Mouse (Mus musculus) hindbrain, postnatal 0 days (tissue): ENCODE results near the gene Creb3. TPM values are rescaled to one million over a fixed set of nuclear protein-coding genes. Genes with fewer than 3 reads are reported as not detected.

ENCODE experiments used
- ATAC-seq: fragments of 200-750 bp; cut with Nextera tagmentation; 2 replicates; pipeline ENCODE4 v1.8.0; 2017; ENCODE audit warnings: mild to moderate bottlenecking, moderate TSS enrichment, moderate library complexity
- DNase-seq: peaks from one replicate; pipeline ENCODE4 v3.0.0-alpha.2; 2015; ENCODE audit warnings: low spot score
- H3K27ac ChIP-seq: fragments of 300-500 bp; sonication (generic); 2 replicates; pipeline ENCODE4 v1.5.1; 2014; ENCODE audit warnings: mild to moderate bottlenecking
- H3K27me3 ChIP-seq: fragments of 300-500 bp; sonication (generic); 2 replicates; pipeline ENCODE4 v1.6.1; 2014; ENCODE audit warnings: low read length, mixed read lengths; ENCODE audit not compliant: insufficient read depth
- H3K36me3 ChIP-seq: fragments of 300-500 bp; sonication (generic); 2 replicates; pipeline ENCODE4 v1.6.1; 2014; ENCODE audit warnings: low read length, mixed read lengths; ENCODE audit not compliant: insufficient read depth
- H3K4me1 ChIP-seq: fragments of 300-500 bp; sonication (generic); 2 replicates; pipeline ENCODE4 v1.6.1; 2014; ENCODE audit warnings: antibody characterized with exemption, low read length, mixed read lengths; ENCODE audit not compliant: insufficient read depth
- H3K4me2 ChIP-seq: fragments of 300-500 bp; sonication (generic); 2 replicates; pipeline ENCODE4 v1.6.1; 2014; ENCODE audit warnings: low read depth, mild to moderate bottlenecking, low read length, moderate library complexity, mixed read lengths
- H3K4me3 ChIP-seq: fragments of 300-500 bp; sonication (generic); 2 replicates; pipeline ENCODE4 v1.5.1; 2014; ENCODE audit warnings: low read length
- H3K9ac ChIP-seq: fragments of 300-500 bp; sonication (generic); replicated peaks from 2 replicates; pipeline ENCODE4 v1.6.1; 2014; ENCODE audit warnings: mild to moderate bottlenecking, low read length, moderate library complexity, mixed read lengths
- H3K9me3 ChIP-seq: fragments of 300-500 bp; sonication (generic); 2 replicates; pipeline ENCODE4 v1.6.1; 2016; ENCODE audit warnings: low read length, mixed read lengths
- CTCF ChIP-seq: IDR thresholded peaks from 2 replicates; pipeline ENCODE4 v1.5.1; 2016; ENCODE audit warnings: antibody characterized with exemption, control low read depth, low read depth
- WGBS: fragments of 180-500 bp; shearing (Covaris S2); extraction: QIAGEN DNeasy Blood & Tissue Kit; methylation state at CpG from one replicate; pipeline ENCODE4 v1.1.7; 2014; 5-methylcytosine and 5-hydroxymethylcytosine counted together
- polyA plus RNA-seq: library from polyadenylated mRNA; unstranded; fragments of >200 nt; fragmentation: Nextera tagmentation; extraction: Ambion mirVana; gene quantifications from 2 replicates; pipeline ENCODE4 v1.2.1, GENCODE M21; 2015
- total RNA-seq: library from RNA; depleted of rRNA; stranded (reverse); fragments of >200 nt; gene quantifications from 2 replicates; pipeline ENCODE4 v1.2.3, GENCODE M21; 2014

Gene Creb3
- total and polyA plus RNA-seq, 2 experiments from 2014 or later, result 75.9 to 82.8 TPM

GRCm38 (mm10) chr4:43573561-43573960, 11.4 kb downstream of the Creb3 start:
- Histone ChIP-seq H3K27ac (no peak overlapping the region), H3K4me3 (no peak overlapping the region), H3K9ac (no peak overlapping the region), H3K9me3 (no peaks in the 10 kb centered on the region), H3K36me3 (peaks cover 61% of the 10 kb centered on the region), H3K27me3 (no peaks in the 10 kb centered on the region), H3K4me2 (no peak overlapping the region), H3K4me1 (peaks cover 6% of the 10 kb centered on the region)
- no peak for DNase-seq
- TF ChIP-seq CTCF, result no peak
- no peak for ATAC-seq
- 90% methylated on average over 4 of the region's 4 CpGs for WGBS

- DNase-seq (no peak), ATAC-seq (no peak)
- Histone ChIP-seq H3K9me3 (no peaks in the 10 kb centered on the region), H3K4me2 (peak overlapping the region; percentile 82), H3K36me3 (peaks cover 44% of the 10 kb centered on the region), H3K9ac (no peak overlapping the region), H3K4me1 (peaks cover 11% of the 10 kb centered on the region), H3K27ac (no peak overlapping the region), H3K4me3 (no peak overlapping the region), H3K27me3 (no peaks in the 10 kb centered on the region)
- WGBS, result 38% methylated on average over 2 of the region's 2 CpGs
- no peak for TF ChIP-seq CTCF
Observed at GRCm38 (mm10) chr4:43575356-43575755, 13.2 kb downstream of the Creb3 start.

- H3K4me3 ChIP-seq, result peak overlapping the region; percentile 60
- no peak for DNase-seq
- peaks cover 11% of the 10 kb centered on the region for H3K4me1 ChIP-seq
- peak overlapping the region; percentile 82 for H3K4me2 ChIP-seq
- H3K9ac ChIP-seq, result peak overlapping the region; percentile 71
- WGBS, result 47% methylated on average over 8 of the region's 8 CpGs
- H3K9me3 ChIP-seq, result no peaks in the 10 kb centered on the region
- no peak for ATAC-seq
- no peak overlapping the region for H3K27ac ChIP-seq
- H3K27me3 ChIP-seq, result no peaks in the 10 kb centered on the region
- no peak for TF ChIP-seq CTCF
- H3K36me3 ChIP-seq, result peaks cover 43% of the 10 kb centered on the region
Observed at GRCm38 (mm10) chr4:43577237-43577881, 15.2 kb downstream of the Creb3 start.

GRCm38 (mm10) chr4:43578376-43579204, 16.5 kb downstream of the Creb3 start, which contains the start of the genes Rgp1 and Gba2:
Rgp1 (plus strand) TSS chr4:43578715.
Gba2 (minus strand) TSS chr4:43578873.
- peak within 1 kb of the TSS; percentile 71 for H3K9ac ChIP-seq
- H3K4me1 ChIP-seq, result peaks cover 11% of the 10 kb centered on the region
- peak; percentile 39 for TF ChIP-seq CTCF
- under 1% methylated on average over 70 of the region's 76 CpGs for WGBS
- ATAC-seq (peak; percentile 88), DNase-seq (peak; percentile 89)
- H3K4me3 ChIP-seq, result peak within 1 kb of the TSS; percentile 60
- H3K4me2 ChIP-seq, result peak within 1 kb of the TSS; percentile 82
- peaks cover 44% of the 10 kb centered on the region for H3K36me3 ChIP-seq
- H3K9me3 ChIP-seq, result no peaks in the 10 kb centered on the region
- no peaks in the 10 kb centered on the region for H3K27me3 ChIP-seq
- H3K27ac ChIP-seq, result peak within 1 kb of the TSS; percentile 70

- TF ChIP-seq CTCF, result no peak
- Histone ChIP-seq H3K4me3 (peak overlapping the region; percentile 60), H3K4me2 (peak overlapping the region; percentile 82), H3K9me3 (no peaks in the 10 kb centered on the region), H3K27me3 (no peaks in the 10 kb centered on the region), H3K4me1 (peaks cover 11% of the 10 kb centered on the region), H3K27ac (peak overlapping the region; percentile 70; the same call in 1 of the 2 replicates), H3K9ac (peak overlapping the region; percentile 71), H3K36me3 (peaks cover 44% of the 10 kb centered on the region)
- DNase-seq (no peak), ATAC-seq (peak; percentile 5; the same call in 1 of the 2 replicates)
- 6% methylated on average over 10 of the region's 10 CpGs for WGBS
Observed at GRCm38 (mm10) chr4:43579256-43579655, 17.1 kb downstream of the Creb3 start.

GRCm38 (mm10) chr4:43579731-43580130, 17.6 kb downstream of the Creb3 start:
- Histone ChIP-seq H3K27ac (no peak overlapping the region), H3K4me3 (peak overlapping the region; percentile 60), H3K4me1 (peaks cover 11% of the 10 kb centered on the region), H3K36me3 (peaks cover 44% of the 10 kb centered on the region), H3K9ac (peak overlapping the region; percentile 71; the same call in 1 of the 2 replicates), H3K4me2 (peak overlapping the region; percentile 82), H3K9me3 (no peaks in the 10 kb centered on the region), H3K27me3 (no peaks in the 10 kb centered on the region)
- WGBS, result 51% methylated on average over 6 of the region's 6 CpGs
- ATAC-seq, result no peak
- TF ChIP-seq CTCF, result no peak
- no peak for DNase-seq

GRCm38 (mm10) chr4:43580721-43581120, 18.6 kb downstream of the Creb3 start:
- H3K4me1 ChIP-seq, result peaks cover 11% of the 10 kb centered on the region

More at GRCm38 (mm10) chr4:43580721-43581120, 18.6 kb downstream of the Creb3 start:
- WGBS, result 95% methylated on average over 5 of the region's 5 CpGs
- Histone ChIP-seq H3K9ac (no peak overlapping the region), H3K9me3 (no peaks in the 10 kb centered on the region), H3K27ac (no peak overlapping the region), H3K36me3 (peaks cover 44% of the 10 kb centered on the region), H3K27me3 (no peaks in the 10 kb centered on the region), H3K4me2 (no peak overlapping the region), H3K4me3 (no peak overlapping the region)
- no peak for TF ChIP-seq CTCF
- ATAC-seq (no peak), DNase-seq (no peak)
